Mouse (Mus musculus) kidney, postnatal 36 days (tissue): ENCODE data around the gene Zfp961.
"Not testable (repeated sequence)": the region's sequence is repeated elsewhere in the genome, so short reads cannot be mapped to it uniquely, and the experiment has no call there.

ENCODE experiments used
- DNase-seq, 2 experiments: peaks; one replicate each; pipeline ENCODE4 v3.0.0; 2021 to 2022; ENCODE audit warnings: mixed read lengths in 2 of 2

The Zfp961 gene

GRCm38 (mm10) chr8:71964051-71964450, 13.2 kb downstream of the Zfp961 start:
- no peak for DNase-seq

GRCm38 (mm10) chr8:71965166-71965565, 14.3 kb downstream of the Zfp961 start:
- no peak for DNase-seq

GRCm38 (mm10) chr8:71966411-71966810, 15.6 kb downstream of the Zfp961 start:
- no peak for DNase-seq

GRCm38 (mm10) chr8:71967261-71967660, 16.4 kb downstream of the Zfp961 start:
- DNase-seq, result no peak

GRCm38 (mm10) chr8:71968100-71968499, 17.3 kb downstream of the Zfp961 start:
- no peak for DNase-seq

- DNase-seq, result no peak
Observed at GRCm38 (mm10) chr8:71968636-71969035, 17.8 kb downstream of the Zfp961 start.

- DNase-seq, result peak; percentile 50 to 51
Observed at GRCm38 (mm10) chr8:71971945-71972344, 21.1 kb downstream of the Zfp961 start.

GRCm38 (mm10) chr8:71974211-71974610, 23.4 kb downstream of the Zfp961 start:
- DNase-seq, result no peak

- DNase-seq, result peak; percentile 24 to 25
Observed at GRCm38 (mm10) chr8:71981032-71981431, 30.2 kb downstream of the Zfp961 start.

- no peak for DNase-seq
Observed at GRCm38 (mm10) chr8:71981456-71981855, 30.6 kb downstream of the Zfp961 start.

GRCm38 (mm10) chr8:71984601-71985000, 33.8 kb downstream of the Zfp961 start:
- DNase-seq, result no peak

- peak; percentile 29 to 74 for DNase-seq
Observed at GRCm38 (mm10) chr8:71988110-71988866, 37.5 kb downstream of the Zfp961 start.

- no peak for DNase-seq
Observed at GRCm38 (mm10) chr8:71988867-71989599, 38.2 kb downstream of the Zfp961 start.

GRCm38 (mm10) chr8:71999434-71999833, 48.6 kb downstream of the Zfp961 start:
- DNase-seq, result no peak

GRCm38 (mm10) chr8:72000223-72000622, 49.4 kb downstream of the Zfp961 start:
- no peak for DNase-seq

GRCm38 (mm10) chr8:72002942-72003341, 52.1 kb downstream of the Zfp961 start:
- no peak for DNase-seq

GRCm38 (mm10) chr8:72005912-72006311, 55.1 kb downstream of the Zfp961 start:
- no peak for DNase-seq

- DNase-seq, result no peak
Observed at GRCm38 (mm10) chr8:72006763-72007162, 55.9 kb downstream of the Zfp961 start.

GRCm38 (mm10) chr8:72008134-72008641, 57.4 kb downstream of the Zfp961 start:
- DNase-seq, result peak; percentile 20 to 22

GRCm38 (mm10) chr8:72009473-72009872, 58.6 kb downstream of the Zfp961 start, which contains the start of gene Cyp4f18:
Gene Cyp4f18, minus strand, starts transcription at chr8:72009626.
- peak in 1 of 2 experiments; percentile 11 for DNase-seq

GRCm38 (mm10) chr8:72013506-72014228, 62.8 kb downstream of the Zfp961 start:
- DNase-seq, result not testable (repeated sequence)

GRCm38 (mm10) chr8:72017339-72017738, 66.5 kb downstream of the Zfp961 start:
- DNase-seq, result not testable (repeated sequence)

GRCm38 (mm10) chr8:72018141-72018540, 67.3 kb downstream of the Zfp961 start:
- DNase-seq, result no peak
